Mouse (Mus musculus): ENCODE measurements around the gene Lrp4. TPM values are rescaled to one million over a fixed set of nuclear protein-coding genes. Genes with fewer than 3 reads are reported as not detected.

The Lrp4 gene
- polyA plus RNA-seq, 2 experiments, result 7.3 to 11.6 TPM

DNA sequence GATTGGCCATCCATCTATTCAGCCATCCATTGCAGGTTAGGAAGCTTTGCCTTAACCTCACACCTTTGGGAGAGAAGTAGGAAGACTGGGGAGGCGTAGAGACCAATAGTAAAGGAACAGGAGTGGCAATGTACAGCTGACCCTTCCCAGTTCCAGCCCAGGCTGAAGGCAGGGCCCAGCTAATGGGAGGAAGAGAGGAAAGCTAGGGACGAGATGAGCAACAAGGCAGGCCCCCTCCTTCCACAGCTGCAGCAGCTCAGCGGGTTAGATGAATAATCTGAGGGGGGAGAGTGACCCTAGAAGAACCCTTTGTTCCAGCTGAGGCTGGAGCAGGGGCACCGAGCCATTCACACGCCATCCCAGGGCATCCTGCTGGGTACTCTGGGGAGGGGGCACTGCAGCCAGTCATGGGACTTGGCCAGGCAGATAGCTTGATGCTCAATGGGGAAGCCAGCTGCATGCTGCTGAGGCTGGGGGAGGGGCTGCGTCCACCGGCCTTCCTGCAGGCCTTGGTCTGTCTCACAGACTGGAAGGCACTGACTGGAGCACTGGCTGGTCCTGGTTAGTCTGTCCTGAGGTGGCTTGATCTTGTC is 12.8 kb downstream of the Lrp4 start:
- H3K27me3 ChIP-seq (ENCODE audit: control insufficient read depth, insufficient read depth, low read length), result no peaks in the 10 kb centered on the region
- H3K4me2 ChIP-seq (replicated peaks; ENCODE audit: low read depth, low read length, severe bottlenecking), result no peak overlapping the region
- peaks cover 28% of the 10 kb centered on the region for H3K36me3 ChIP-seq (ENCODE audit: control insufficient read depth, insufficient read depth, low read length)
- no peak overlapping the region for H3K9ac ChIP-seq (ENCODE audit: low read depth, low read length, severe bottlenecking)
- no peak overlapping the region for H3K4me3 ChIP-seq (replicated peaks; ENCODE audit: low read length)
- 44% methylated on average over 7 of the region's 7 CpGs for WGBS
- H3K4me1 ChIP-seq (ENCODE audit: control insufficient read depth, insufficient read depth, low read length), result peaks cover 7% of the 10 kb centered on the region
- no peaks in the 10 kb centered on the region for H3K9me3 ChIP-seq (ENCODE audit: control insufficient read depth, low read length)
- no peak for ATAC-seq (ENCODE audit: low FRiP score, low read depth)
- no peak overlapping the region for H3K27ac ChIP-seq (replicated peaks; ENCODE audit: low read depth, low read length)
- no peak for TF ChIP-seq POLR2A (IDR thresholded peaks at IDR 0.05; ENCODE audit: borderline replicate concordance, extremely low read depth, insufficient read depth, insufficient read length)
- DNase-seq (ENCODE audit: low spot score), result no peak

- Histone ChIP-seq H3K27ac (replicated peaks; ENCODE audit: low read depth, low read length) (no peak overlapping the region), H3K27me3 (ENCODE audit: control insufficient read depth, insufficient read depth, low read length) (no peaks in the 10 kb centered on the region), H3K4me1 (ENCODE audit: control insufficient read depth, insufficient read depth, low read length) (no peaks in the 10 kb centered on the region), H3K9me3 (ENCODE audit: control insufficient read depth, low read length) (no peaks in the 10 kb centered on the region), H3K36me3 (ENCODE audit: control insufficient read depth, insufficient read depth, low read length) (peaks cover 67% of the 10 kb centered on the region), H3K9ac (ENCODE audit: low read depth, low read length, severe bottlenecking) (no peak overlapping the region), H3K4me2 (replicated peaks; ENCODE audit: low read depth, low read length, severe bottlenecking) (no peak overlapping the region), H3K4me3 (replicated peaks; ENCODE audit: low read length) (no peak overlapping the region)
- TF ChIP-seq POLR2A (IDR thresholded peaks at IDR 0.05; ENCODE audit: borderline replicate concordance, extremely low read depth, insufficient read depth, insufficient read length), result no peak
- WGBS, result 66% methylated on average over 12 of the region's 12 CpGs
- DNase-seq (ENCODE audit: low spot score), result no peak
- no peak for ATAC-seq (ENCODE audit: low FRiP score, low read depth)
Measured at GRCm38 (mm10) chr2:91474358-91474757, 17.0 kb downstream of the Lrp4 start.

GRCm38 (mm10) chr2:91475791-91476190 is 18.5 kb downstream of the Lrp4 start:
- Histone ChIP-seq H3K4me1 (ENCODE audit: control insufficient read depth, insufficient read depth, low read length) (no peaks in the 10 kb centered on the region), H3K4me3 (replicated peaks; ENCODE audit: low read length) (no peak overlapping the region), H3K4me2 (replicated peaks; ENCODE audit: low read depth, low read length, severe bottlenecking) (no peak overlapping the region), H3K9me3 (ENCODE audit: control insufficient read depth, low read length) (no peaks in the 10 kb centered on the region), H3K36me3 (ENCODE audit: control insufficient read depth, insufficient read depth, low read length) (peaks cover 79% of the 10 kb centered on the region), H3K9ac (ENCODE audit: low read depth, low read length, severe bottlenecking) (no peak overlapping the region), H3K27ac (replicated peaks; ENCODE audit: low read depth, low read length) (no peak overlapping the region), H3K27me3 (ENCODE audit: control insufficient read depth, insufficient read depth, low read length) (no peaks in the 10 kb centered on the region)
- WGBS, result 71% methylated on average over 7 of the region's 7 CpGs
- ATAC-seq (ENCODE audit: low FRiP score, low read depth) (no peak), DNase-seq (ENCODE audit: low spot score) (no peak)
- no peak for TF ChIP-seq POLR2A (IDR thresholded peaks at IDR 0.05; ENCODE audit: borderline replicate concordance, extremely low read depth, insufficient read depth, insufficient read length)

DNA sequence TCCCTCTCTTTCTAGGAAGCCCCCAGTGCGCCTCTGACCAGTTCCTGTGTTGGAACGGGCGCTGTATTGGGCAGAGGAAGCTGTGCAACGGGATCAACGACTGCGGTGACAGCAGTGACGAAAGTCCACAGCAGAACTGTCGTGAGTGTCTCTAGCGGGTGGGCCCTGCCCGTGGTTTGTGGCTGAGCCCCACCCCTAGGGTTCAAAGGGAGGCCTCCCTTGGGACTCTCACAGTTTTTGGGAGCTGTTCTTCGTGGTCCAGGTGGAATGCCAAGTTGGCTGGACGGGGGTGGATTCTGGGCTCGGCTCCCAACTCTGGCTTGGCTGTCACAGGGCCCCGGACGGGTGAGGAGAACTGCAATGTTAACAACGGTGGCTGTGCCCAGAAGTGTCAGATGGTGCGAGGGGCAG is 18.9 kb downstream of the Lrp4 start:
- Histone ChIP-seq H3K4me3 (replicated peaks; ENCODE audit: low read length) (no peak overlapping the region), H3K36me3 (ENCODE audit: control insufficient read depth, insufficient read depth, low read length) (peaks cover 79% of the 10 kb centered on the region), H3K9me3 (ENCODE audit: control insufficient read depth, low read length) (no peaks in the 10 kb centered on the region), H3K9ac (ENCODE audit: low read depth, low read length, severe bottlenecking) (no peak overlapping the region), H3K4me1 (ENCODE audit: control insufficient read depth, insufficient read depth, low read length) (no peaks in the 10 kb centered on the region), H3K4me2 (replicated peaks; ENCODE audit: low read depth, low read length, severe bottlenecking) (no peak overlapping the region), H3K27me3 (ENCODE audit: control insufficient read depth, insufficient read depth, low read length) (no peaks in the 10 kb centered on the region), H3K27ac (replicated peaks; ENCODE audit: low read depth, low read length) (no peak overlapping the region)
- DNase-seq (ENCODE audit: low spot score) (no peak), ATAC-seq (ENCODE audit: low FRiP score, low read depth) (no peak)
- TF ChIP-seq POLR2A (IDR thresholded peaks at IDR 0.05; ENCODE audit: borderline replicate concordance, extremely low read depth, insufficient read depth, insufficient read length), result no peak
- WGBS, result 81% methylated on average over 17 of the region's 17 CpGs

DNA sequence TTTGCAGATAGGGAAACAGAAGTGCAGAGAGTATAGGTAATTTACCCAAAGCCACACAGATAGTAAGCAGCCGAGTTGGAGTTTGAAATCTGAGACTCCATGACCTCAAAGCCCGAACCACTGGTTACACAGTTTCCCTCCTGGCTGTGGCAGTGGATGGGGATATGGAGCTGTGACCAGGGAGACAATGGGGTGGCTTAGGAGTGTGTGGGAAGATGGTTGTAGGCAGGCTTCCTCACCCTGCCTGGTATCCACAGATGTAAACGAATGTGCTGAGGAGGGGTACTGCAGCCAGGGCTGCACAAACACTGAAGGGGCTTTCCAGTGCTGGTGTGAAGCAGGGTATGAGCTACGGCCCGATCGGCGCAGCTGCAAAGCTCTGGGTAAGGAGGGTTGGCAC is 19.5 kb downstream of the Lrp4 start:
- H3K9ac ChIP-seq (ENCODE audit: low read depth, low read length, severe bottlenecking), result no peak overlapping the region
- no peaks in the 10 kb centered on the region for H3K27me3 ChIP-seq (ENCODE audit: control insufficient read depth, insufficient read depth, low read length)
- H3K4me2 ChIP-seq (replicated peaks; ENCODE audit: low read depth, low read length, severe bottlenecking), result no peak overlapping the region
- peaks cover 82% of the 10 kb centered on the region for H3K36me3 ChIP-seq (ENCODE audit: control insufficient read depth, insufficient read depth, low read length)
- H3K27ac ChIP-seq (replicated peaks; ENCODE audit: low read depth, low read length), result no peak overlapping the region
- DNase-seq (ENCODE audit: low spot score) (no peak), ATAC-seq (ENCODE audit: low FRiP score, low read depth) (no peak)
- no peak for TF ChIP-seq POLR2A (IDR thresholded peaks at IDR 0.05; ENCODE audit: borderline replicate concordance, extremely low read depth, insufficient read depth, insufficient read length)
- no peaks in the 10 kb centered on the region for H3K9me3 ChIP-seq (ENCODE audit: control insufficient read depth, low read length)
- H3K4me3 ChIP-seq (replicated peaks; ENCODE audit: low read length), result no peak overlapping the region
- no peaks in the 10 kb centered on the region for H3K4me1 ChIP-seq (ENCODE audit: control insufficient read depth, insufficient read depth, low read length)
- WGBS, result 81% methylated on average over 7 of the region's 7 CpGs

DNA sequence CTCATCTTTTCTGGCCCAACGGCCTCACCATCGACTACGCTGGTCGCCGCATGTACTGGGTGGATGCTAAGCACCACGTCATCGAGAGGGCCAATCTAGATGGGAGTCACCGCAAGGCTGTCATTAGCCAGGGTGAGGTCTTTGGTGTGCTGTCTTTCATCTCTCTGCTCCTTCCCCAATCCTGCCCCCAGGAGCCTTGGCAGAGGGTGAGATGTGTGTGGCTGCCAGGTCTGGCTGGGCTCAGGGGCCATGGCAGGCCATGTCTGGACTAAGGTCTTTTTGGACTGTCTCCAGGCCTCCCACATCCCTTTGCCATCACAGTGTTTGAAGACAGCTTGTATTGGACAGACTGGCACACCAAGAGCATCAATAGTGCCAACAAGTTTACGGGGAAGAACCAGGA is 23.1 kb downstream of the Lrp4 start:
- WGBS, result 96% methylated on average over 9 of the region's 9 CpGs
- H3K36me3 ChIP-seq (ENCODE audit: control insufficient read depth, insufficient read depth, low read length), result peaks cover 71% of the 10 kb centered on the region
- H3K4me3 ChIP-seq (replicated peaks; ENCODE audit: low read length), result no peak overlapping the region
- H3K9ac ChIP-seq (ENCODE audit: low read depth, low read length, severe bottlenecking), result no peak overlapping the region
- no peaks in the 10 kb centered on the region for H3K4me1 ChIP-seq (ENCODE audit: control insufficient read depth, insufficient read depth, low read length)
- H3K9me3 ChIP-seq (ENCODE audit: control insufficient read depth, low read length), result no peaks in the 10 kb centered on the region
- ATAC-seq (ENCODE audit: low FRiP score, low read depth) (no peak), DNase-seq (ENCODE audit: low spot score) (no peak)
- H3K27me3 ChIP-seq (ENCODE audit: control insufficient read depth, insufficient read depth, low read length), result no peaks in the 10 kb centered on the region
- no peak overlapping the region for H3K27ac ChIP-seq (replicated peaks; ENCODE audit: low read depth, low read length)
- no peak overlapping the region for H3K4me2 ChIP-seq (replicated peaks; ENCODE audit: low read depth, low read length, severe bottlenecking)
- TF ChIP-seq POLR2A (IDR thresholded peaks at IDR 0.05; ENCODE audit: borderline replicate concordance, extremely low read depth, insufficient read depth, insufficient read length), result no peak
